Comparison of ENCODE assay signal across 8 mouse cellular contexts in the genomic region with DNA sequence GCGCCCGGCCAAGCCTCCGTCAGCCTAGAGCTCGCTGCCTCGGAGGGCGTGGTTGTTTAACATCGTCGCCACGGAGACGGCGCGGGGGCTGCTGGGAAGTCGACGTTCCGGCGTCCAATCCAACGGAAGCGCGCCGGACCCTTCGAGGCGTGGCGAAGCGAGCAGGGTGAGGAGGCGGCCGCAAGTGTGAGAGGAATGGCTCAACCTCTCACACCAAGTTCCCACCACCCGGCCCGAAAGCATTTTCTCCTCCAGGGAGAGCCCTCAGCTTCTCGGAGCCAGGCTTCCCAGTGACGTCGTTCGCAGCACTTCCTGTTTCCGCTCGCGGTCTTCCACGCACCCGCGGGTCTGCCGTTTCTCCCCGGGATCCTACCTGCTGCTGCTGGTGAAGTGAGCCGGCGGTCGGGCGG. TPM values are rescaled to one million over a fixed set of nuclear protein-coding genes. Genes with fewer than 3 reads are reported as not detected.
A peak's percentile ranks its signal among the peaks of the same experiment; 100 is the strongest.
DNase-seq lines count a peak whose midpoint lies in the region; ATAC-seq and TF ChIP-seq lines count a peak whose summit lies in the region.

Gene Aste1, plus strand, starts transcription at position 175 of the 410 bp plus-strand sequence.
Gene Nek11, minus strand, starts transcription at position 307 of the 410 bp plus-strand sequence.

- peak within 1 kb of the TSS; percentile 87 for H3K27ac ChIP-seq in forebrain, embryonic 10.5 days
- H3K27ac ChIP-seq in heart, embryonic 15.5 days: peak within 1 kb of the TSS; percentile 96
- peak within 1 kb of the TSS; percentile 80 for H3K27ac ChIP-seq in liver, embryonic 14.5 days
- H3K27ac ChIP-seq in neural tube, embryonic 11.5 days (ENCODE audit: low read depth, low read length): peak within 1 kb of the TSS; percentile 74; the same call in 1 of the 2 replicates
- H3K27ac ChIP-seq in stomach, postnatal 0 days (replicated peaks): peak within 1 kb of the TSS; percentile 90

- WGBS in forebrain, embryonic 10.5 days: under 1% methylated on average over 44 of the region's 44 CpGs
- WGBS in heart, embryonic 15.5 days: under 1% methylated on average over 44 of the region's 44 CpGs
- under 1% methylated on average over 44 of the region's 44 CpGs for WGBS in liver, embryonic 14.5 days (ENCODE audit: insufficient replicate concordance)
- under 1% methylated on average over 44 of the region's 44 CpGs for WGBS in neural tube, embryonic 11.5 days
- WGBS in stomach, postnatal 0 days: under 1% methylated on average over 43 of the region's 44 CpGs

- ATAC-seq in heart, embryonic 15.5 days (replicated peaks; ENCODE audit: insufficient number of reproducible peaks, insufficient read depth, low FRiP score, low read depth): peak; percentile 98
- ATAC-seq in liver, embryonic 14.5 days (ENCODE audit: insufficient read depth): peak; percentile 99
- peak; percentile 96 for ATAC-seq in neural tube, embryonic 11.5 days (ENCODE audit: insufficient read depth, low FRiP score, low TSS enrichment)
- peak; percentile 99 for ATAC-seq in stomach, postnatal 0 days (ENCODE audit: low FRiP score, low TSS enrichment)

- DNase-seq in CD8-positive naive resting alpha-beta T cell, adult 2 months (ENCODE audit: low read depth in 2 of 2, low spot score in 2 of 2): peak; percentile 88 to 93
- peak; percentile 90 for DNase-seq in c-Kit-positive CD71-negative TER-119-negative erythroid progenitor cells, embryonic 14.5 days (ENCODE audit: low read depth)
- peak; percentile 93 for DNase-seq in forebrain, embryonic 10.5 days (ENCODE audit: extremely low spot score, low spot score)
- peak; percentile 96 to 97 for DNase-seq in kidney, postnatal 25 days
- peak; percentile 89 to 92 (median 89) for DNase-seq in liver, embryonic 14.5 days (ENCODE audit: low read depth in 3 of 3, low spot score in 3 of 3)
- DNase-seq in neural tube, embryonic 11.5 days (ENCODE audit: low spot score): peak; percentile 96
- DNase-seq in stomach, postnatal 0 days (ENCODE audit: low spot score): peak; percentile 98

- TF ChIP-seq EP300 in liver, embryonic 14.5 days (IDR thresholded peaks at IDR 0.05; ENCODE audit: low read depth): no peak
- TF ChIP-seq EP300 in stomach, postnatal 0 days (optimal IDR thresholded peaks at IDR 0.05): no peak

- H3K9ac ChIP-seq in heart, embryonic 15.5 days: peak within 1 kb of the TSS; percentile 67
- peak within 1 kb of the TSS; percentile 63 for H3K9ac ChIP-seq in liver, embryonic 14.5 days (replicated peaks)
- H3K9ac ChIP-seq in neural tube, embryonic 11.5 days (ENCODE audit: low read length): peak within 1 kb of the TSS; percentile 67
- H3K9ac ChIP-seq in stomach, postnatal 0 days (ENCODE audit: low read length): peak within 1 kb of the TSS; percentile 71

- no peaks in the 10 kb centered on the region for H3K9me3 ChIP-seq in forebrain, embryonic 10.5 days
- H3K9me3 ChIP-seq in heart, embryonic 15.5 days (replicated peaks): no peaks in the 10 kb centered on the region
- no peaks in the 10 kb centered on the region for H3K9me3 ChIP-seq in liver, embryonic 14.5 days (ENCODE audit: control insufficient read depth, low read length)
- H3K9me3 ChIP-seq in neural tube, embryonic 11.5 days (ENCODE audit: control insufficient read depth, low read length): no peaks in the 10 kb centered on the region
- no peaks in the 10 kb centered on the region for H3K9me3 ChIP-seq in stomach, postnatal 0 days (ENCODE audit: control insufficient read depth, low read length)

- peak within 1 kb of the TSS; percentile 77 for H3K4me2 ChIP-seq in heart, embryonic 15.5 days
- H3K4me2 ChIP-seq in liver, embryonic 14.5 days (ENCODE audit: low read depth): peak within 1 kb of the TSS; percentile 86
- peak within 1 kb of the TSS; percentile 65 for H3K4me2 ChIP-seq in neural tube, embryonic 11.5 days (ENCODE audit: low read depth)
- H3K4me2 ChIP-seq in stomach, postnatal 0 days (replicated peaks; ENCODE audit: low read depth): peak within 1 kb of the TSS; percentile 78

- no peak for TF ChIP-seq CTCF in liver, embryonic 14.5 days (IDR thresholded peaks at IDR 0.05; ENCODE audit: low read depth)
- peak; percentile 46 for TF ChIP-seq CTCF in stomach, postnatal 0 days (IDR thresholded peaks at IDR 0.05; ENCODE audit: low read depth)

- 0 out of 2 replicates have a peak, but pooled peaks cover 5% of the 10 kb centered on the region for H3K27me3 ChIP-seq in forebrain, embryonic 10.5 days (ENCODE audit: poor library complexity, severe bottlenecking)
- peaks cover 4% of the 10 kb centered on the region; the same call in 1 of the 2 replicates for H3K27me3 ChIP-seq in heart, embryonic 15.5 days
- H3K27me3 ChIP-seq in liver, embryonic 14.5 days (ENCODE audit: control insufficient read depth, insufficient read depth, low read length): no peaks in the 10 kb centered on the region
- H3K27me3 ChIP-seq in neural tube, embryonic 11.5 days (ENCODE audit: control insufficient read depth, insufficient read depth, low read length): no peaks in the 10 kb centered on the region
- no peaks in the 10 kb centered on the region for H3K27me3 ChIP-seq in stomach, postnatal 0 days (ENCODE audit: control insufficient read depth, insufficient read depth, low read length)

- peaks cover 29% of the 10 kb centered on the region for H3K4me1 ChIP-seq in forebrain, embryonic 10.5 days
- H3K4me1 ChIP-seq in heart, embryonic 15.5 days (replicated peaks): peaks cover 36% of the 10 kb centered on the region
- H3K4me1 ChIP-seq in liver, embryonic 14.5 days (replicated peaks; ENCODE audit: control insufficient read depth in 2 of 2, insufficient read depth in 2 of 2, low read length in 1 of 2): peaks cover 3 to 11% of the 10 kb centered on the region in 2 experiments; a peak in 3 of 4 replicates
- peaks cover 5% of the 10 kb centered on the region; the same call in 1 of the 2 replicates for H3K4me1 ChIP-seq in neural tube, embryonic 11.5 days (ENCODE audit: control insufficient read depth, insufficient read depth, low read length)
- no peaks in the 10 kb centered on the region for H3K4me1 ChIP-seq in stomach, postnatal 0 days (replicated peaks; ENCODE audit: control insufficient read depth, insufficient read depth)

- H3K4me3 ChIP-seq in forebrain, embryonic 10.5 days: peak within 1 kb of the TSS; percentile 78
- H3K4me3 ChIP-seq in heart, embryonic 15.5 days: peak within 1 kb of the TSS; percentile 76
- peak within 1 kb of the TSS; percentile 60 to 91 for H3K4me3 ChIP-seq in liver, embryonic 14.5 days (ENCODE audit: insufficient read depth in 1 of 2, low read depth in 2 of 2, low read length in 2 of 2)
- H3K4me3 ChIP-seq in neural tube, embryonic 11.5 days (ENCODE audit: low read depth, low read length): peak within 1 kb of the TSS; percentile 62
- peak within 1 kb of the TSS; percentile 65 for H3K4me3 ChIP-seq in stomach, postnatal 0 days (ENCODE audit: low read depth, low read length)

- H3K36me3 ChIP-seq in forebrain, embryonic 10.5 days (replicated peaks): peaks cover 33% of the 10 kb centered on the region
- H3K36me3 ChIP-seq in heart, embryonic 15.5 days: peaks cover 24% of the 10 kb centered on the region
- H3K36me3 ChIP-seq in liver, embryonic 14.5 days (replicated peaks; ENCODE audit: control insufficient read depth, insufficient read depth, low read depth): peaks cover 6% of the 10 kb centered on the region
- H3K36me3 ChIP-seq in neural tube, embryonic 11.5 days (ENCODE audit: control insufficient read depth, insufficient read depth, low read length): no peaks in the 10 kb centered on the region
- H3K36me3 ChIP-seq in stomach, postnatal 0 days (ENCODE audit: control insufficient read depth, insufficient read depth, low read length): peaks cover 2% of the 10 kb centered on the region; the same call in 1 of the 2 replicates

RNA-seq across cellular contexts. Expression of gene Aste1, which starts in this region (rescaled TPM):
- 15.0 and 17.5 TPM in 2 replicates for polyA plus RNA-seq in forebrain, embryonic 10.5 days (2016; fragmentation: Nextera tagmentation; extraction: Ambion mirVana)
- 14.3 and 15.6 TPM in 2 replicates for polyA plus RNA-seq in heart, embryonic 15.5 days (2015; fragmentation: Nextera tagmentation; extraction: Ambion mirVana)
- polyA plus RNA-seq in liver, embryonic 14.5 days (2012; rRNA removed): 2.9 TPM in 2 replicates
- polyA plus RNA-seq in liver, embryonic 14.5 days (2014; fragmentation: Nextera tagmentation; extraction: Ambion mirVana): 3.6 and 4.1 TPM in 2 replicates
- polyA plus RNA-seq in neural tube, embryonic 11.5 days (2014; fragmentation: Nextera tagmentation; extraction: Ambion mirVana): 12.6 and 14.1 TPM in 2 replicates
- 7.3 and 8.1 TPM in 2 replicates for polyA plus RNA-seq in stomach, postnatal 0 days (2015; fragmentation: Nextera tagmentation; extraction: Ambion mirVana)

RNA-seq across cellular contexts. Expression of gene Nek11, which starts in this region (rescaled TPM):
- 0.23 and 0.50 TPM in 2 replicates for polyA plus RNA-seq in forebrain, embryonic 10.5 days (2016; fragmentation: Nextera tagmentation; extraction: Ambion mirVana)
- polyA plus RNA-seq in heart, embryonic 15.5 days (2015; fragmentation: Nextera tagmentation; extraction: Ambion mirVana): 0.15 and 0.33 TPM in 2 replicates
- polyA plus RNA-seq in liver, embryonic 14.5 days (2012; rRNA removed): not detected in 2 replicates
- polyA plus RNA-seq in liver, embryonic 14.5 days (2014; fragmentation: Nextera tagmentation; extraction: Ambion mirVana): not detected in 2 replicates
- polyA plus RNA-seq in neural tube, embryonic 11.5 days (2014; fragmentation: Nextera tagmentation; extraction: Ambion mirVana): 0.54 and 1.1 TPM in 2 replicates
- 0.18 and 0.29 TPM in 2 replicates for polyA plus RNA-seq in stomach, postnatal 0 days (2015; fragmentation: Nextera tagmentation; extraction: Ambion mirVana)

Comparison
In these comparisons a context has a peak if more than half of its experiments do, and no peak if none do; other contexts are left out.
1. Peak in every context shown above with its lines: DNase-seq, ATAC-seq, H3K4me3 ChIP-seq and H3K27ac ChIP-seq.